Mouse (Mus musculus) G1E (cell line): ENCODE measurements around the gene H2-Q6.
A peak's percentile ranks its signal among the peaks of the same experiment; 100 is the strongest.
"Not testable (repeated sequence)": the region's sequence is repeated elsewhere in the genome, so short reads cannot be mapped to it uniquely, and the experiment has no call there.

Source experiments
- CTCF ChIP-seq: IDR thresholded peaks from 2 replicates; pipeline ENCODE4 v1.5.1; 2012; ENCODE audit warnings: low read depth, low read length, inconsistent platforms, mixed read lengths
- GATA1 ChIP-seq: IDR thresholded peaks from 2 replicates; pipeline ENCODE4 v1.6.1; 2012; ENCODE audit warnings: borderline replicate concordance, low read length, inconsistent platforms, mixed read lengths
- POLR2AphosphoS5 ChIP-seq: IDR thresholded peaks from 2 replicates; pipeline ENCODE4 v1.6.1; 2012; ENCODE audit warnings: low read depth, low read length, inconsistent platforms; ENCODE audit not compliant: insufficient replicate concordance
- TAL1 ChIP-seq: conservative IDR thresholded peaks from 2 replicates; pipeline ENCODE4 v1.6.1; 2012; ENCODE audit warnings: low read depth, low read length, inconsistent platforms, mixed read lengths

- peak; percentile 83 for TF ChIP-seq CTCF
- not testable (repeated sequence) for TF ChIP-seq GATA1, POLR2AphosphoS5, TAL1
These were observed 4.3 kb upstream of the H2-Q6 start for GRCm38 (mm10) chr17:35420206-35420810.
